Mouse (Mus musculus) kidney, adult 2 months (tissue): ENCODE measurements around the gene Etv1.

Experiments used
- CTCF ChIP-seq: fragments of 200-500 bp; conservative IDR thresholded peaks from 2 replicates; pipeline ENCODE4 v1.5.1; 2011; ENCODE audit warnings: low read depth, mild to moderate bottlenecking, control low read depth, low read length, moderate library complexity, mixed read lengths; ENCODE audit not compliant: insufficient read depth, insufficient read length
- POLR2A ChIP-seq: fragments of 200-500 bp; IDR thresholded peaks from one replicate; pipeline ENCODE4 v1.6.1; 2011; ENCODE audit warnings: low read depth, low read length, control low read depth

- TF ChIP-seq CTCF, result no peak
- no peak for TF ChIP-seq POLR2A
Measured at GRCm38 (mm10) chr12:38793076-38793475, 13.9 kb downstream of the Etv1 start.
